Mouse (Mus musculus) myocyte (in vitro differentiated cells): ENCODE results near the gene Actb.

Experiments used
- CEBPB ChIP-seq: IDR thresholded peaks from 2 replicates; pipeline ENCODE4 v1.6.1; 2011; ENCODE audit warnings: mild to moderate bottlenecking, moderate library complexity; ENCODE audit not compliant: poor library complexity, insufficient read depth, severe bottlenecking
- MYOD1 ChIP-seq, 3 experiments: IDR thresholded peaks; one replicate each; pipeline ENCODE4 v1.6.1; 2011; ENCODE audit warnings: control low read depth in 2 of 3, low read depth in 2 of 3, mild to moderate bottlenecking in 2 of 3, moderate library complexity in 1 of 3; ENCODE audit not compliant: insufficient read length in 2 of 3, control insufficient read depth in 1 of 3
- MYOG ChIP-seq, 3 experiments: IDR thresholded peaks; one replicate each; pipeline ENCODE4 v1.6.1; 2011; ENCODE audit warnings: control low read depth in 2 of 3, low read depth in 2 of 3, mild to moderate bottlenecking in 2 of 3; ENCODE audit not compliant: insufficient read length in 2 of 3, control insufficient read depth in 1 of 3, insufficient read depth in 1 of 3
- POLR2A ChIP-seq: IDR thresholded peaks from one replicate; pipeline ENCODE4 v1.6.1; 2011; ENCODE audit warnings: low read depth, mild to moderate bottlenecking, control low read depth, moderate library complexity; ENCODE audit not compliant: insufficient read length
- POLR2AphosphoS2 ChIP-seq: IDR thresholded peaks from one replicate; pipeline ENCODE4 v1.6.1; 2011; ENCODE audit warnings: low read depth, control low read depth; ENCODE audit not compliant: insufficient read length
- TCF3 ChIP-seq: IDR thresholded peaks from one replicate; pipeline ENCODE4 v1.6.1; 2011; ENCODE audit warnings: low read depth, control low read depth; ENCODE audit not compliant: insufficient read length
- USF1 ChIP-seq: IDR thresholded peaks from one replicate; pipeline ENCODE4 v1.6.1; 2011; ENCODE audit warnings: low read depth, mild to moderate bottlenecking, control low read depth, moderate library complexity

DNA sequence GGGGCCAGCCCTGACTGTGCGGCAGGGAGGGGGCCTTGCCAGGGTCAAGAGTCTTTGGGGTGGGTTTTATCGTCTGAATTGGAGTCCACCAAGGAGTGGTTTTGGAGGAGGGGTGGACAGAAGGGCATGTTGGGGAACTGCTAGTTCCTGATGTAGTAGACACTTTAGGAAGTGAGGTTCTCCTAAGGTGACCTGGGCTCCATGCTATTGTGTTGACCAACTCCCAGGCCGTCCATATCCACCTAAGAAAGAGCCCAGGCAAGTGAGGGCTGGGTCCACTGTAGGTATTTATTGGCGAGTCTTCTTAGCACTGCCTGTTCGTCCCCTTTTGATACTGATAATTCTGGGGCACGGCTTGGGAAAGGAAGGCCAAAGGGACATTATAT is 14.5 kb upstream of the Actb start:
- TF ChIP-seq CEBPB (no peak), TCF3 (no peak), POLR2A (no peak), MYOG (IDR thresholded peaks at IDR 0.05; ENCODE audit: control insufficient read depth in 1 of 3, insufficient read depth in 1 of 3, insufficient read length in 2 of 3, low read depth in 2 of 3) (no peak), POLR2AphosphoS2 (no peak), USF1 (no peak), MYOD1 (IDR thresholded peaks at IDR 0.05; ENCODE audit: control insufficient read depth in 1 of 3, insufficient read length in 2 of 3, low read depth in 2 of 3) (no peak)
